Mouse (Mus musculus) c-Kit-positive CD71-positive TER-119-negative erythroid progenitor cells, embryonic 14.5 days (primary cell): ENCODE measurements around the gene Vmn2r87.
"Not testable (repeated sequence)": the region's sequence is repeated elsewhere in the genome, so short reads cannot be mapped to it uniquely, and the experiment has no call there.

Source experiments
- DNase-seq: peaks from one replicate; pipeline ENCODE4 v3.0.0-alpha.2; 2013; ENCODE audit warnings: low read depth

Gene Vmn2r87

GRCm38 (mm10) chr10:130497296-130497695, at the start of gene Vmn2r87:
Gene Vmn2r87, minus strand, starts transcription at chr10:130497396.
- DNase-seq, result no peak

- DNase-seq, result not testable (repeated sequence)
Observed at GRCm38 (mm10) chr10:130544331-130544730, 47.1 kb upstream of the Vmn2r87 start.

DNA sequence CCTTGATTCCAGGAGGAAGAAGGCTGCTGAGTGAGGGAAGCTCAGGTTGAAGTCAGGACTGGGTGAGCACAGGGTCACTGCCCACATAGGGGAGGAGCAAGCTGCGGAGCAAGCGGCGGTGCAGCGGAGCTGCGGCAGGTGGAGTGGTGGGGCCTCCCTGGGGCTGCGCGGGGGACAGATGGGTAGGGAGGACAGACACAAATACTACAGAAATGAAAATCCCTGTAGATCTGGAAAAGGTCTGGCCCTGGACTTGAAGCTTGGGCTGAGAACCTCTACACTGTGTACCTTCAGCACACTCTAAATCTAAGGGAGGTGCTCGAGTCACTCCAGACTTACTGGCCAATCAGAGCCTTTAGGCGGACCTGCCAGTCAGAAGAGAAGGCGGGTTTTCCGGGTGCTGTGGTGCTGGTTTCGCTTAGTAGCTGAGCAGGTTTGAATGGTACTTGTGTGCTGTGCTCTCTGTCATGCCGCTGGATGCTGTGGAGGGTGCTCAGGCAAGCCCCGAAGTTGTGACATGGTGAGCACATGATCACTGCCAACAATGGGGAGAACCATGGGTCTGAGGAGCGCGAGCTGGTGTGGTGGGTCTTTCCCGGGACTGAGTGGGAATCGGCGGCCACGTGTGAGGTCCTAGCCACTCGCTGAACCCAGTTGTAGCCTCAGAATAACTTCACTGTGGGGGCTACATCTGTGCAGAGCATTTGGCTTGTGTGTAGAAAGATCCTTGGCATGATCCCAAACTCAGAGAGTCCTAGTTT, 44.9 kb upstream of the Vmn2r87 start:
- DNase-seq, result peak; percentile 54

GRCm38 (mm10) chr10:130536101-130536500, 38.9 kb upstream of the Vmn2r87 start:
- peak; percentile 22 for DNase-seq

DNA sequence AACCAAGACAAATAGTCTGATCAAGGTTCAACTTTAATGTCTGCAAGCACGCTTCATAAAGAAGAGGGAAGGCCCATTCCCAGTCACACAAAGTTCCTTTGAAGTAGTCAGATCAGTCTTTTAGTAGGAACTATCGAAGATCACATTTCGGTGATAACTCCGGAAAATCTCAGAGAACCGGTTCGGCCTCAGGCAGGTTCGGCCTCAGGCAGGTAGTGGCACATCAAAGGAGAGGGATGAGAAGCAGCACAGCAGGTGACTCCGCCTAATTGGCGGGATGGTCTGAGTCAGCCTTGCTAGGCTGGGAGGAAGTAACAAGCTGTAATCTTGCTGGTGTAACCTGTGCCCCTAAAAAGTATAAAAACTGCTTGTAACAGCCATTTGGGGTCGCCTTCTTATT, 30.7 kb upstream of the Vmn2r87 start:
- no peak for DNase-seq

GRCm38 (mm10) chr10:130470311-130470760, 26.9 kb downstream of the Vmn2r87 start:
- DNase-seq, result no peak

DNA sequence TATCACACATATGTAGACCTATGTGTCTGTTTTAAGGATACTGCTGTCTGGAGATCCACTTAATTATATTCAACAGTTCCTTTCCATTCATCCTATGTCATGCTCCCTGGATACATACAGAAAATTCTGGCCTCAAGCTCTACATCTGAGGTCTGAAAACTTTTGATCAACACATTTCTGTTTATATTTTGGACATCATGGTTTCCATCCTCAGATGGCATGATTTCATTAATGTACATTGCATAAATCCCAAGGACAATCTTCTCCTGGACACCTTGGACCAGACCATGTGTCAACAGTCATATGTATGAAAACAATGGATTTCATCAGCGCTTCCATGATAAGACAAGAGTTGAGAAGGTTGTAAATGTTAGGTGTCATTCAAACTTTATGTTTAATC, 41.2 kb downstream of the Vmn2r87 start, which contains the start of gene Vmn2r86:
Vmn2r86 (minus strand) TSS at position 101 of the 400 bp plus-strand sequence.
- not testable (repeated sequence) for DNase-seq

- no peak for DNase-seq
Observed at GRCm38 (mm10) chr10:130444776-130445175, 52.4 kb downstream of the Vmn2r87 start.

DNA sequence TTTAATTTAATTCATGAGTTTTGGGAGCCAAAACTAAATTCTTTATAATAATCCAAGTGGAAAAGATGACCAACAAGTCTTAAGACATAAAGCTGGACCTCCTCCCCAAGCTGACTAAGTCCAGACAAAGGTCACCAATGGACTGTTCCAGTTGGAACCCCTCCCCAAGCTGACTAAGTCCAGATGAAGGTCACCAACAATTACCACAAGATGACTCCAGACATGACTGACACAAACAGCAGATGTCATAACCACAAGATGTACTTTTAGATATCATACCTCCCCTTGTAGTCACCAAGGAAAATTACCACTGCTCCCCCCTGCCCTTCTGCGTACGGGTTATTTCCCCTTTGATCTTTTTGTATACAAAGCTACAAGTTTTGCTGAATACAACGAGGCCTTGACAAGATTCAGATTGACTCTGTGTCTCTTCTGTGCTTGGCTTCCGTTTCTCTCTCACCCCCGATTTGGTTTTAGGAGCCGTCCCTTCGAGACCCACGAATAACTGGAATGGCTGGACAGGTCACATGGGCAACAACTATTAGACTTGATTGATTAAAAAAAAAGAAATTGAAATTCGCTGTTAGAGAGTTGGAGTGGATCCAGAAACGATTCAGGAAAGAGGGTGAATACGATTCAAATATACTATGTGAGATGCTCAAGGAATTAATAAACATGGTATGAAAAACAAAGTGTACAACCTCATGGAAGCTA, 62.9 kb downstream of the Vmn2r87 start:
- DNase-seq, result not testable (repeated sequence)

DNA sequence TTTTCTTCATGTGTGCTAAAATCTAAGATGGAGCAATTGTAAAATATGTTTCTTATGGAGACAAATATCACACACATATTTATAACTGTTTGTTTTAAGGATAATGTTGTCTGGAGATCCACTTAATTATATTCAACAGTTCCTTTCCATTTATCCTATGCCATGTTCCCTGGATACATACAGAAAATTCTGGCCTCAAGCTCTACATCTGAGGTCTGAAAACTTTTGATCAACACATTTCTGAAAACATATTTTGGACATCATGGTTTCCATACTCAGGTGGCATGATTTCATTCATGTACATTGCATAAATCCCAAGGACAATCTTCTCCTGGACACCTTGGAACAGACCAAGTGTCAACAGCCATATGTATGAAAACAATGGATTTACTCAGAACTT, 67.6 kb downstream of the Vmn2r87 start, which contains the start of gene Vmn2r85:
Vmn2r85 (minus strand) TSS at position 101 of the 400 bp plus-strand sequence.
- DNase-seq, result not testable (repeated sequence)

DNA sequence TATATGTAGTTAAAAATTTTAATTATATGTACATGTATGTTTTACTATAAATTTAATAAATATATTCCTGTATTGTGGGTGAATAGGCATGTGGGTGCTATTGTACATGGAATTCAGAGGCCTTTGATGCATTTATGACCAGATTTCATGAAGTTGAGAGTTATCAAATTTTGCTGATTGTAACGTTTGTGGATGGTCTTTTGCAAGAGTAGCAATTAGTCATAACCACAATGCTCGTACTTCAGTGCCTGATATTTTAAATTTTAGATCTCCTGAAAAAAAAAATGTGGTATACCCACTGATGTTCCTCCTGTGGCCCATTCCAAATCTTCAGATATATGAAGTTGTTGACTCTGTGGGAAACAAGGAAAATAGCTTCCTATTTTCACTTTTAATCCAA, 74.8 kb downstream of the Vmn2r87 start:
- DNase-seq, result not testable (repeated sequence)
